Mouse (Mus musculus) olfactory bulb, adult 2 months (tissue): ENCODE results near the gene Ptpdc1.

ENCODE experiments used
- CTCF ChIP-seq: fragments of 200-500 bp; IDR thresholded peaks from 2 replicates; pipeline ENCODE4 v1.5.1; 2012; ENCODE audit warnings: low read depth, mild to moderate bottlenecking, low read length, moderate library complexity; ENCODE audit not compliant: insufficient read depth
- POLR2A ChIP-seq: fragments of 200-500 bp; IDR thresholded peaks from 2 replicates; pipeline ENCODE4 v1.6.1; 2012; ENCODE audit warnings: mild to moderate bottlenecking, low read depth, low read length, moderate library complexity; ENCODE audit not compliant: insufficient read depth

DNA sequence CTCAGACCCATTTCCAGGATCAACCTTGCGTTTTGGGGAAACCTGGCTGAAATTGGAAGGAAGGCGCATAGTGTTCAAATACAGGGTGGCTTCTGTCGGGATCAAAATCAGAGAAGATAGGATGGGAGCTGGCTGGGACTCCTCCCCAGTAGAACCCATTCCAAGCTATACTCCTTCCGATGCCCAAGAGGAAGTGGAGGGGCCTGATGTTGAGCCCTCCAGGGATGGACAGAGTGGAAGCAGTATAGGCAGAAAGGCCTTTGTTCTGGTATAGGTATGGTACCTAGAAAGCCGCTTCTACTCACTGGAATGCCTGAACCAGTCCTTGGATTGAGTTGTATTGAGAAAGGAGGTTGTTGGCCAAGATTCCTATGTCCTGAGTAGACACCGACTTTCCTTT is 35.3 kb upstream of the Ptpdc1 start:
- no peak for TF ChIP-seq CTCF
- no peak for TF ChIP-seq POLR2A
